Mouse (Mus musculus): ENCODE data around the gene Arhgap23.

The Arhgap23 gene

GRCm38 (mm10) chr11:97535308-97535630 lies 119.9 kb downstream of the Arhgap23 start:
- no peak for DNase-seq

GRCm38 (mm10) chr11:97535660-97536059 lies 120.3 kb downstream of the Arhgap23 start:
- DNase-seq: no peak

GRCm38 (mm10) chr11:97536083-97536747 lies 120.9 kb downstream of the Arhgap23 start:
- DNase-seq: no peak

- no peak for DNase-seq
Observed at GRCm38 (mm10) chr11:97536835-97537579, 121.7 kb downstream of the Arhgap23 start.

GRCm38 (mm10) chr11:97537580-97538089 lies 122.3 kb downstream of the Arhgap23 start:
- no peak for DNase-seq

GRCm38 (mm10) chr11:97539622-97540021 lies 124.3 kb downstream of the Arhgap23 start:
- no peak for DNase-seq

GRCm38 (mm10) chr11:97540136-97540535 lies 124.8 kb downstream of the Arhgap23 start:
- no peak for DNase-seq

GRCm38 (mm10) chr11:97540604-97541003 lies 125.3 kb downstream of the Arhgap23 start:
- peak; percentile 48 for DNase-seq

- DNase-seq: no peak
Observed at GRCm38 (mm10) chr11:97542171-97543150, 127.1 kb downstream of the Arhgap23 start.

- peak; percentile 83 for DNase-seq
Observed at GRCm38 (mm10) chr11:97543181-97543733, 127.9 kb downstream of the Arhgap23 start.

GRCm38 (mm10) chr11:97543883-97544282 lies 128.6 kb downstream of the Arhgap23 start:
- DNase-seq: no peak

GRCm38 (mm10) chr11:97545808-97546560 lies 130.7 kb downstream of the Arhgap23 start:
- no peak for DNase-seq

- DNase-seq: peak; percentile 62
Observed at GRCm38 (mm10) chr11:97546804-97547411, 131.6 kb downstream of the Arhgap23 start.

GRCm38 (mm10) chr11:97547957-97548706 lies 132.8 kb downstream of the Arhgap23 start:
- no peak for DNase-seq

- no peak for DNase-seq
Observed at GRCm38 (mm10) chr11:97548757-97549156, 133.4 kb downstream of the Arhgap23 start.

Data from kidney, adult 18-20 months (tissue).